Mouse (Mus musculus) CH12F3 (cell line): ENCODE results near the gene Gm9733.
"Not testable (repeated sequence)": the region's sequence is repeated elsewhere in the genome, so short reads cannot be mapped to it uniquely, and the experiment has no call there.

Source experiments
- in situ Hi-C: fragments of 300-500 bp; cut with MboI; formaldehyde crosslinking; loops from 2 replicates; pipeline ENCODE4 v1.14.3; 2020; ENCODE audit warnings: low sequenced_read_pairs

Gm9733 gene

GRCm38 (mm10) chr3:15332063-15332462, at the start of gene Gm9733:
TSS of gene Gm9733 (minus strand) at chr3:15332302.
- in situ Hi-C loops = no loop called here

GRCm38 (mm10) chr3:15355690-15356089, 23.6 kb upstream of the Gm9733 start:
- in situ Hi-C loops = not testable (repeated sequence)

GRCm38 (mm10) chr3:15350318-15350717, 18.2 kb upstream of the Gm9733 start:
- in situ Hi-C loops = not testable (repeated sequence)

- in situ Hi-C loops = not testable (repeated sequence)
Measured at GRCm38 (mm10) chr3:15345606-15346005, 13.5 kb upstream of the Gm9733 start.

GRCm38 (mm10) chr3:15340287-15340686, 8.2 kb upstream of the Gm9733 start:
- in situ Hi-C loops = no loop called here

GRCm38 (mm10) chr3:15334182-15334581, 2.1 kb upstream of the Gm9733 start:
- in situ Hi-C loops = no loop called here

GRCm38 (mm10) chr3:15331545-15331944, 557 bp downstream of the Gm9733 start:
- in situ Hi-C loops = no loop called here

GRCm38 (mm10) chr3:15329549-15329948, 2.6 kb downstream of the Gm9733 start:
- in situ Hi-C loops = no loop called here

- in situ Hi-C loops = no loop called here
Measured at GRCm38 (mm10) chr3:15284424-15285328, 47.4 kb downstream of the Gm9733 start.

- in situ Hi-C loops = no loop called here
Measured at GRCm38 (mm10) chr3:15275899-15276526, 56.1 kb downstream of the Gm9733 start.

GRCm38 (mm10) chr3:15264450-15264849, 67.7 kb downstream of the Gm9733 start:
- in situ Hi-C loops = loop anchor here (10.0 to 25.0 kb wide), 2 partner anchors 773 to 820 kb away; no protein-coding TSS in a partner anchor

- in situ Hi-C loops = loop anchor here (25.0 kb wide), 1 partner anchor 782 kb away; no protein-coding TSS in a partner anchor
Measured at GRCm38 (mm10) chr3:15255726-15256125, 76.4 kb downstream of the Gm9733 start.
